Mouse (Mus musculus) kidney, adult 18-20 months (tissue): ENCODE data around the gene Tomm40l.
"Not testable (repeated sequence)": the region's sequence is repeated elsewhere in the genome, so short reads cannot be mapped to it uniquely, and the experiment has no call there.

ENCODE experiments used
- DNase-seq: peaks from one replicate; pipeline ENCODE4 v3.0.0; 2021

Gene Tomm40l

DNA sequence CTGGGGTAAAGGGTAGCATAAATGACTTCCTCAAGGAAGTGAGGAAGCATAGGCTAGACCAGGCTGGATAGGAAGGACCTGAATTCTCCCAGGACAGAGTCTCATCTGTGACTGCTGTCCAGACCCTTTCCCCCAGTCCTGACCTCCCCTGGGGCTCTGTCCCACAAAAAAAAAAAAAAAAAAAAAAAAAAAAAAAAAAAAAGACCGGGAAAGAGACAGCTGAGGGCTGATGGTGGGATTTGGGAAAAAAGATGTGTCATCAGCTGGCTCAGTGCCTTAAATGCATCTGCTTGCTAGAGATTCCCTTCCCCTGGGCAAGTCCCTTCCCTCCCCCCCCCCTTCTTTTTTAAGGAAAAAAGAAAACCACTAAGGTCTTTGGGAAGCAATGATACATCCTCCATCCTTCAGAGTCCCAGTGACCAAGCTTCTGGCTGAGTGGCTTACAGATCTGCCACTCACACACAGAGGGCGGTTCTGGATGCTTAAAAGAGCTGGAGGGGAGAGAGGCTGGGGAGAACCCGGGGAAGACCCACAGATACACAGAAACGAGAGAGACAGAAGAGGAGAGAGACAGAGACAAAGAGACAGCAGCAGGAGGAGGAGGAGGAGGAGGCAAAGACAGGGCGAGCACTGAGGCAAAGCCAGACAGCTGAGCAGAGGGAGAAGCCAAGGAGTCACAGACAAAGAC, 27.7 kb upstream of the Tomm40l start, which contains the start of gene Adamts4:
Gene Adamts4 (plus strand): TSS at position 509 of the 688 bp plus-strand sequence.
- no peak for DNase-seq

DNA sequence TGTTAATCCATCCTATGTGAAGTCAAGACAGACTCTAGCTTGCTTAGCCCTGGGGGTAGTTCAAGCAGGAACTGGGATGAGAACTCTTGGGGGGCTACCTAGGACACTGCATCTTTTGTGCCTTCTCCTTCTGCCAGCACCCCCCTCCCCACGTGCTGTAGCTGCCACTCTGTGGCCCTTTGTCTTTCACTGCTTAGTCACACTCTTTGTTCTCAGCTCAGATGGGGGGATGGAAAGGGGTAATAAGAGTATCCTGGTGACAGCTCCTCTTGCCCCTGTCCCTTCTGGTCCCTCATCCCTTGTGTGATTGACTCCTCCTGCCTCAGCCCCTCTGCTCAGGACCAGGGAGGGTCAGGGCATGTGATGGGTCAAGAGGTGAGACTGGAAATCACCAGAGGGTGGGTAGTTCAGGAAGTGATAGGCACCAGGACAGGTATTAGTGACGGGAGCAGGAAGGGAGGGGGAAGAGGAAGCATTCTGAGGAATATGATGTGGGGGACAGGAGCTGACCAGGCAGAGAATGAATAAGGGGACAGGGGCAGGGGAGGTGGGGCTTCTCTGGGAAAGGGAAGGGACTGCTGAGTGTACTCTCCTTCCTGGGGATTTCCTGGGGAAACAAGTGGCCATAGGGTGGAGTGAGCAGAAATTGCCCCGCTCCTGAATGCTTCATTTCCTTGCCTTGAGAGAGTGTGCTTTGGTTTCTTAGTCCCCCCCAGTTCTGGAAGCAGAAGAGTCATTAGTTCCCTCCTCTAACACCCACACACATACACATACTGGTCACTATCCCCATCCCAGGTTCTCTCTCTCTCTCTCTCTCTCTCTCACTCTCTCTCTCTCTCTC, 26.3 kb upstream of the Tomm40l start:
- DNase-seq: no peak

DNA sequence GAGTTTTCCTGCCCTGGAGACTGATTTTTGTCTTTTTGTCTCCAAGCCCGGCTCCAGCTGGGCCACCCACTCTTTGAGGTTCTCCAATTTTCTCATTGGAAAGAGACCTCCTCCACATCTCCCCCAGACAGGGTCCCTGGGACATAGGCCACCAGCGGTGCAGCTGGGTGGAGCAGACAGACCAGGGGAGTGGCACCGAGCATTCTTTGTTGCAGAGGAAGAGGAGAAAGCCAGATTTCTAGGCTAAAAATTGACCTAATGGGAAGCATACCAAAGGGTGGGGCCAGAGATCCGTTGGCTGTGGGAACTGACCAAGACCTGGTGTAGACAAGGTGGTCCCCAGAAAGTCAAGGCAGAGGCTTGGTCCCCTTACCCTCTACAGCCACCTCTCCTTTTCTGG, 25.6 kb upstream of the Tomm40l start:
- DNase-seq: no peak

DNA sequence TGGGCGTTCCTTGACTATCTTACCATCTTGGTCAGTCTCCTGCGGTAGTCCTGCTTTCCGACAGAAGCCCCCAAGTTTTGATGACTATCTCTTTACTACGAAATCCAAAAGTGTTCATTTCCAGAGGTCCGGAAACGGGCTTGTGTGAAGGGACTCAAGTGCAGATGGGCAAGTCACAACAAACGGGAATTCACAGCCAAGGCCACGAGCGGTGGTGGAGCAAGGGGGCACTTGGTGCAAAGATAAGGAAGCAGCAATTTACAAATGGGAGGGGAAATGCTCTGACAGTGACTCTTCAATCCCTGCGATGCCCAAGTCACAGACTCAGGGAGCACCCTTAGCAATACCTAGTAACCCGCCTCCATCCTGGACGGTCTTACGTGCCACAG, 25.1 kb upstream of the Tomm40l start:
- no peak for DNase-seq

DNA sequence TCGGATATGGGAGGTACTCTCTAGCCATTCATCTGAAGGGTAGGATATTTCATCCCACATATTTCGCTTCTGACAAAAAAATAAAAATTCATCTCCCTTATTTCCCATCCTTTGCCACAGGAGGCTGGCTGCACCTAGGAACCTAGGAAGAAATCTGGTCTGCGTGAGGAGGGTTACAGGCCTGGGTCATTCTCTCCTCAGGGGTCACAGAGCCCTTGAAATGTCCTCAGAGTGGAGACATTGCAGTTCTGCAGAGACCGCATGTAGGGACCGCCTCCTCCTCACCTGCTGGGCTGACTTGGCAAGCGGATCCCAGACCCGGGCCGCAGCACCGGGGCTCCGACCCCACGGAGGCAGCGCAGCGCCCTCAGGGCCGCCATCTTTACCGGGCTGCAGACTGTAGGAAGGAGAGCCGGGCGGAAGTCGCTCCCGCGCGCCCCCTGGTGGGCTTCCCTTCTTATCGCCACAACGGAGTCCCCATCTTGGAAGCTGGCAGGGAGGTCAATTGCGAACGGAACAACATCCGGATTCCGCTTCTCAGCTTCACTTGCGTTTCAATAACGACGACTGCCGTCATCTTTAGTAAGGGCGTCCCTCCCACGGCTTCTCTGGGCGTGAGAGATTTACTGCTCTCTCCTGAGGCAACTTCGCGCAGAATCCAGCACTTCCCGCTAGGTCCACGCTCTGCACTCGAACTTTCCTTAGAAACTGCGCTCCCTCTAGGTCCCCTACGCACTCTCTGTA, 24.6 kb upstream of the Tomm40l start:
- DNase-seq: peak; percentile 96

DNA sequence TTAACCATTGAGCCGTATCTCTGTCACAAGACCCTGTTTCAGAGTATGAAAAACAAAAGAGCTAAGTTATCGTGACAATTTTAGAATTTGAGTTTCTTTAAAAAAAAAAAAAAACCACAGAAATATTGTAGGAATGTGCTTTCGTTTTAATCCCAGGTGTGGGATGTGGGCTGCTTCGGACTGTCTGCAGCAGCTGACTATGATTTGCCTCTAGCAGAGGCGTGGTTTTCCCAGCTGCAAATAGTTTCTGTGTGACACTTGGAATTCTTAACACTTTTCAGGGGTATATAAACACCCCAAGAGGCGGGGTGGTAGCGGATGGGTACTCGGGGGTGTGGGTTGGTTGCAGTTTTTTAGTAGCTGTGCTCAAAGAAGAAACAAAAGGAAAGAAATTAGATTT, 23.0 kb upstream of the Tomm40l start:
- no peak for DNase-seq

DNA sequence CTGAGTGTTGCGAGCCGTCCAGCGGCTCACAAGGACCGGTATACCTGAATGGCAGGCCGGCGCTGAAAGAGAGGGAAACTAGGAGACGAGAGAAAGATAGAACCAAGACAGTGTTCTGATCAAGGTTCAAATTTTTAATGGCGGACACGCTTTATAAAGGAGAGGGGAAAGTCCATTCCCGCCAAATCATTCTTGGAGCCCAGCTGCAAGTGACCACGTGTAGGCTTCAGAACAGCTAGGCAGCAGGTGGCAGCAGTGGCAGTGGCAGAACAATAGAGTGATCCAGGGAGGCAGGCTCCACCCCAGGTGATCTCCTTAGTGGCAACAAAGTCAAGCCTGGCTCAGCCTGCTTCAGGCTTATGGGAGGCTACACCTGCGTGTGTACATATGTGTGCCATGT, 19.6 kb upstream of the Tomm40l start:
- DNase-seq: not testable (repeated sequence)

DNA sequence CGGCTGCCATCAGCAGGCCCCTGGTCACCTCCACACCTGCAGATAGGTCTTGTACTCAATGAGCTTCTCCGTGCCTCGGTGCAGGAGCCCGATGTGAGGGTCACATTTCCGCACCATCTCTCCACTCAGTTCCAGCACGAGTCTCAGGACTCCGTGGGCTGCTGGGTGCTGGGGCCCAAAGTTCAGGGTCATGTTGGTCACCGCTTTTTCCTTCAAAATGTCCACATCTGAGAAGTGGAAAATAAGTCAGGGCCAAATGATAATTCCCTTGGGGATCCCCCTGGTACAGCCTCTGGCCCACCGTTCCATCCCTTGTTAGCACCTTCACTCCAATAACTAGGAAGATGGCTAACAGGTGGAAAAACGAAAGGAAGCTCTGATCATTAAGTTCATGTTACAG, 18.6 kb upstream of the Tomm40l start:
- no peak for DNase-seq

DNA sequence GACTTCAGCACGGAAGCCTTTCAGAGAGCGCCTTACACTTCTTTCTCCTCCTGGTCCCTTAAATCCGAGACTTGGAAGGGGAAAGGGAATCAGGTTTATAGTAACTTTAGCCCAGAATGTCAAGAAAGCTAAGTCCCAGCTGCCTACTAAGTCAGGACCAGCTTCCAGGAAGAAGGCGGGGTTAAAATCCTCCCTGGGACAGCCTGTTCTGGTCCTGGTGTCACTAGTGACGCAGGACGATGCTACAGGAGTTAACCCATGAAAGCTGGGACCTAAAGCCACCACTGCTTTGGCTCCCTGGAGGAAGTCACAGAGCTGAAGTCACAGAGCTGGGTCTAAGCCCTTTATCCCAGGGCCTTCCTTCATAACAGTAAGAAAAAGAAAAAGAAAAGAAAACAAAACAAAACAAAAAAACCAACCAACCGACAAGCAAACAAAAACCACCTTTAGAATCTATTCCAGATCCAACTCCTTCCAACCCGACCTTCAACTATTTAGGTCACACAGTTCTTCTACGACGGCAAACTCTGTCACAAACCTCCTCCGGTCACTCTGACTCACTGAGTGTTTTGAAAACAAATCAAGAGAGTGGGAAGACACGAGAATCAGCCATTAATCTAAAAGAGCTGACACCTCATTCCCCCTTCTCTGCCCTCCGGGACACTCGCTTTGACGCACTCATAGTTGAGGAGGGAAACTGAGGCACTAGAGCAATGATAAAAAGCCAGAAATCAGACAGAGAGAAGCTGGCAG, 17.9 kb upstream of the Tomm40l start:
- no peak for DNase-seq

DNA sequence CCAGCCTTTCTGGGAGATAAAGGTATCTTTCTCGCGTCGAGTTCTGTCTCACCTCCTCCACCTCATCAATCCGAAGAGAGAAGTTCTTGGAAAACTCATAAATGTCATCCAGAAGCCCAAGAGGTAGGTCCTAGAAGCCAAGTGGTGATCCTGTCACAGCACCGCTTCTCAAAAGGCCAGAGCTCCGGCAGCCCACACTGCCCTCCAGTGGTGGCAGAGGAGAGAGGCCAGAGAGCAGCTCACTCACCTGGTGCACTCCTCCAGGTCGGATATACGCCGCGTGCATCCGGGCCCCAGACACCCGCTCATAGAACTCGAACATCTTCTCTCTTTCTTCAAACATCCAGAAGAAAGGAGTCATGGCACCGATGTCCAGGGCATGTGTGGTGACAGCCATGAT, 16.1 kb upstream of the Tomm40l start:
- peak; percentile 76 for DNase-seq

DNA sequence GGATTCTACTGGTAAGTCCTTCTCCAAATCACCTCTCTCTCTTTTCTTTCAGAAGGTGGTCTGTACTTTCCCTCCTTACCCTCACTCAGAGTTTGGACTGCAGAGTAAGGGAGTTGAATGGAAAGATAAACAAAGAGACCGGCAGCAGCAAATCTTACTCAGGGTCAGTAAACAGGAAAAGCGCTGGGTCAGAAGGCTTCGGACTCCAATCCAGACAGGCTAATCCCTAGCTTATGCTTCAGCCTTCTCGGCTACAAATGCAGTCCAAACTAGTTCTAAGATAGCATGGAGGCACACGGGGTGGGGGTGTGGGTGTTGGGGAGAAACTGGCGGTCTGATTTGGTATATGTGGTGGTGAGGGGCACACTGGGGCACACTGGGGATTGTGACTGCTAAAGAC, 15.1 kb upstream of the Tomm40l start:
- no peak for DNase-seq

DNA sequence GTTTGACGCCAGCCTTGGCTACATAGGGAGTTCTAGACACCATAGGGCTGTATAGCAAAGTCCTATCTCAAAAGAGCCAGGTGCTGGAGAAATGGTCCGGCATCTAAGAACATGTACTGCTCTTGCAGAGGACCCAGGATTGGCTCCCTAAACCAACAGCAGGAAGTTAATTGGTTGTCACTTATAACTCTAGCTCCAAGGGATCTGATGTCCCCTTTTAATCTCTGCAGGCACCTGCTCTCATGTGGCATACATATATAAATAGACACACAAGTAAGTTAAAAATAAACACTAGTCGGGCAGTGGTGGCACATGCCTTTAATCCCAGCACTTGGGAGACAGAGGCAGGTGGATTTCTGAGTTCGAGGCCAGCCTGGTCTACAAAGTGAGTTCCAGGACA, 13.5 kb upstream of the Tomm40l start:
- DNase-seq: no peak

DNA sequence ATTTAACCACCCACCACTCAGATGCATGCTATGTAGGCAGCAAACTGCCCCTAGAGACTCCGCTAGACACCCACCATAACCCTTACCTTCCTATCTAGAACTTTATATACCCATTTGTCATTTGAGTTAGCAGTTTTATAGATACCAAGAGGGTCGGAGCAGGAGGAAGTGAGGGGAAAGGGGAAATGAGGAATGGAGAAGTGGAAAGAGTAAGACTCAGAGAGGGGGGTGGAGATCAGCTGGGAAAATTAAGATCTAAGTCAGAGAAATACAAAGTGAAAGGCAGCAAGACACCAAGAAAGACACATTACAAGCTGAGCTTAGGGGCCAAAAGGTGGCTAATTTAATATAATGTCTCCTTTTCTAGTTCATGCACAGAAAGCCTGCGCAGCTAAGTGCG, 12.2 kb upstream of the Tomm40l start:
- no peak for DNase-seq

DNA sequence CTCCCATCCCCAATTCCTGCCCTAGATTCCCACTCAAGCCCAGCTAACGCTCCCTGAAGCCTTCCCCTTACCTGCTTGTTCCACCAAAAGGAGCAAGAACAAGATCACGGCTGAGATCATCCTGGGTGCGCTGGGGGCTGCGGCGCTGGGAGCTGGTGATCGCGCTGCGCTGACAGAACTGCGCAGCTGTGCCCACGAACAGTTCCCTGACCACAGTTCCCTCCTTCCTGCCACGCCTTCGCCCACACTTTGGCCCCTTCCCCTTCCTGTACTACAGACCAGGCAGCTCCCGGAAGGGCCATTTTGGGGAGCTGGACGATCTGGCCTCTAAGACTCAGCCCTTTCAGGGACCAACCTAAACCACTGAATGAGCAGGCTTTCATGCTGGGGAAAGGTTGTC, 11.8 kb upstream of the Tomm40l start, which contains the start of gene Fcer1g:
Gene Fcer1g (minus strand): TSS at position 240 of the 400 bp plus-strand sequence.
- DNase-seq: no peak

DNA sequence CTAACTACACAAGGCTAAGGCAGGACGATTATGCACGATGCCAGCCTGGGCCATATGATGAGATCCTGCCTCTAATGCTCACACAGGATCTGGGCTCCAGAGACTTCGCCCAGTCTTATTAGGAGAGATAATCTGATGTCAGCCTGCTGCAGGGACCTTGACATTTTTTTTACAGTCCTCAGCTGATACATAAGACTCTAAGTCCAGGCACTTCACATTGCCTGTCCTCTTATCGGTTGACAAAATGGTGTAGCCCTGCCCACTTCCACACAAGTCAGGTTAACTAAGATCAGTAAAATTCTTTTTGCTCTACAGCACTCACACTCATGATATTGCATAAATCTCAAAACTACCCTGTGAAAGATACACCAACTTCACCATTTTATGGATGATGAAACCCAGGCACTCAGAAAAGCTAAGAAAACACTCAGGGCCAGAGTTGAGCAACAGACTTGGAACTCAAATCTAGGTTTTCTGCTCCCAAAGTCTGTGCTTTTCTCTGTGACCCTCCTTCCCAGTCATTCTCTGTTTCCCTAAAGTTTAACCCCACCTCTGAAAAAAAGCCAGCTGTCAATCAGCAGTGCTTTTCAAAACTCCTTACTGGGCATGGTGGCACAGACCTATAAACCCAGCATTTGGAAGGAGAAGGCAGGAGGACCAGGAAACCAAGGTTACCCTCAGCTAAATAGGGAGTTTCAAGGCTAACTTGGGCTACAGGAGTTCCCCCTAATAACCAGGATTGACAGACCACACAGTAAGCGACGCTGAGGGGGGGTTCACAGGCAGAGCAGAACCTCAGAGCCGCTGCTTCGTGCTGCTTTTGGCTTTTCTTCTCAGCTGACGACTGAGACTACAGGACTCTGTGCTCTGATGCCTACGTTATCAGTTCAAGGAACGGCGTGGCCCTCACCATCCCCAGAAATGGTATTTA, 10.8 kb upstream of the Tomm40l start:
- no peak for DNase-seq

DNA sequence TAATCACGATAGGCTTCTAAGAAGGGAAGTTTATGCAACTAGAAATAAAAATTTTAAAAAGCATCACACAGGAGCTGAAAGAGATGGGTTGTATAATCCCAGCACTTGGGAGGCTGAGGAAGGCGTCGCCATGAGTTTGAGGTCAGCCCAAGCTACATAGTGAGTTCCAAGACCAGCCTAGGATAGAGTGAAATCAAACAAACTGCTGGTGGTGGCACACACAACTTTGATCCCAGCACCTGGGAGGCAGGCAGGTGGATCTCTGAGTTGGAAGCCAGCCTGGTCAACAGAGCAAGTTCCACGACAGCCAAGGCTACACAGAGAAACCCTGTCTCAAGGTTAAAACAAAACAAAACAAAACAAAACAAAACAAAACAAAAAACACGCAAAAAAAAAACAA, 10.0 kb upstream of the Tomm40l start:
- no peak for DNase-seq

DNA sequence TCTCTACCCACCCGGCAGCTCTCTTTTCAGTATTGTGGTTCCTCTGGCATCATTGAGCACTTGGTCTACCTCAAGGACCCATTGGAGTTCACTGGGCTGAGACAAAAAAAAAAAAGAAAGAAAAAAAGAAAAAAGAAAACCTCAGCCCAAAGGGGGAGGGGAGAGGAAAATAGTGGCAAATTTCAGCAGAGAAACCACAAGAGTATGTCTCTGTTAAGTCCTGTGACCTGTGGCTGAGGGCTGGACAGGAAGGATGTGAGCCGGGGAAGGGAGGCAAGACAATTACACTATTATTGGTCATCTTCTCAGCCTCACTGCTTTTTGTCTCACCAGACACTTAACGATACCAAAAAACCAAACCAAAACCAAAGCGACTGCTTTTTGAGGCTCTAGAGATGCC, 9.5 kb upstream of the Tomm40l start:
- no peak for DNase-seq

DNA sequence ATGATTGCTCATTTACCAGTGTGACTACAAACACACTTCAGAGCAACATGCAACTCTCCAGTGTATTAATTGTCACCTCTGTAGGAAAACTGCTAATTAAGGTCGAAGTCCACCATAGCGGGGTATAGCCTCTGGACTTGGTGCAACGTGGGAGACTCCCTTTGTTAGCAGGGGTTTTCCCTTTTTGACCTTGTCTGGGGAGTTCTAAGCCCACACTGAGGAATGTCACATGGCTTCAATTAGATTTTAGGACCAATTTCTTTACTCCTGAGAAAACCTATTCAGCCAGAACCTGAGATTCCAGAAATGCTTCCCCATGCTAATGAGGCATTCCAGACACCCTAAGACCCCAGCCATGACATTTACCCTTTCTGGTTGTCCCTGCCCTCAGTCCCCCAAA, 7.9 kb upstream of the Tomm40l start:
- no peak for DNase-seq

DNA sequence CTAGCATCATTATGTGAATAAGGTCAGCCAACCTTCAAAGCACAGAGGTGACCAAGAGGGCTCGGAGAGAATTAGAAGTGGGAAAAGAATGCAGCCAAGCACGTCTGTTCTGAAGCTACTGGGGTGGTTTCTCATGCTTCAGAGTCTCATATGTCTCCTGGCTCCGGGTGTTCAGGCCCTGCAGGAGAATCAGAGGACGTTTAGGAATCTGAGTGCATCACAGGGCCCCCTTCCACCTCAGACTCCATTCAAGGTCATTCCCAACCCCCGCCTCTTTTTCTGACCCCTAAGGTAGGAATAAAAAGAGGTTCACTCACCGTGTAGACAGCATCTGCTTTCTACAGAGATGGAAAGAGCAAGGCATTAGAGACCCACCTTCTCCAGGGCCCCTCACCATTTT, 7.4 kb upstream of the Tomm40l start:
- DNase-seq: no peak

DNA sequence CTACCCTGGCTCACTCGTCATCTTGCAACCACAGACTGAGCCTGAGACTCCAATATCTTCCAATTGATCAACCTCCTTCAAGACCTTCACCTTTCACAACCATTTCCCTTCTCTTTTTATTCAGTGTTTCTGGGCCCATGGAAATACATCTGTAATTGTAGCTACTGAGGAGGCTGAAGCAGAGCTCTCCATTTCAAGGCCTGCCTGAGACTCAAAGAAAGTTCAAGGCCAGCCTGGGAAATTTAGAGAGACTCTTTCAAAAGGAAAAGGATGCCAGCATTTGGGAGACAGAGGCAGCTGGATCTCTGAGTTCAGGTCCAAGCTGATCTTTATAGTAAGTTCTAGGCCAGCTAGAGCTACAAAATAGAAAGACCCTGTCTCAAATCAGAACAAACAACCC, 5.6 kb upstream of the Tomm40l start:
- DNase-seq: no peak

DNA sequence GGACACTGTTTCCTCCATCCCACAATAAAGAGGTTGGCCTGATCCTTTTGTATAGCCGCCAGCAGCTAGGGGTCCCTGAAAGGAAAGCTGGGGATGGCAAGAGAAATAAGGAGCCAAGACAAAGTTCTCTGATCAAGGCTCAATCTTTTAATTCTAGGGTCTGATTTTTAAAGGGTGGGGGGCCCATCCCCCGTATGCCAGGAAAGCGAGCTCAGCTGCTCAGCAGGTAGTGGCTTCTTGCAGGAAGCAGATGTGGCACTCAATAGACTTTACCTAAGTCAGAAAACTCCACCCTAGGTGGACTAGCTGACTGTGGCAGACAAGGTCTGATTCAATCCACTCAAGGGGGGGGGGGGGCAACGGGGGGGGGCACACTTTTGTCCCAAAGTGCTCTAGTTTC, 4.5 kb upstream of the Tomm40l start:
- DNase-seq: no peak

DNA sequence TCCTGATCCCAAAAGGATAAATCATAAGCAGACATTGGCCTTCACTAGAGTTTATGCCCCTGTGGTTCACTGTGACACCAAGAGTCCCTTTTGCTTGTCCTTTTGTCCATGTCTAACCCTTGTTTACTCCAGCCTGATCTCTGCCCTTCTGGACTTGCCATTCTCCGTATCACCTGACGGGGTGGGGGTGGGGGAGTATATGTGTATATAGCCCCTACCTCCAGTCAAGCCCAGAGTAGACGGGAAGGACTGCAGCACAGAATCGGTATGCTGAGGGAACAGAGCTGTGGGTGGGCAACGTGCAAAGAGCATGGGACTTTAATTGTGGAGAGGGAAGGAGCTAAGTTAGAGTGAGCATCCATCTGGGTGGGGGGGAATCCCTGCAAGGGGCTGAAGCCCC, 2.5 kb upstream of the Tomm40l start, which contains the start of gene Apoa2:
Gene Apoa2 (plus strand): TSS at position 198 of the 400 bp plus-strand sequence.
- no peak for DNase-seq
